Mouse (Mus musculus) stomach, embryonic 16.5 days (tissue): ENCODE data around the gene Prdm12. TPM values are rescaled to one million over a fixed set of nuclear protein-coding genes. Genes with fewer than 3 reads are reported as not detected.

Experiments
- ATAC-seq: fragments of 200-750 bp; cut with Nextera tagmentation; 2 replicates; pipeline ENCODE4 v1.8.0; 2017; ENCODE audit warnings: moderate number of reproducible peaks, moderate TSS enrichment; ENCODE audit not compliant: insufficient read depth, low FRiP score
- H3K27ac ChIP-seq: fragments of 300-500 bp; sonication (generic); 2 replicates; pipeline ENCODE4 v1.5.1; 2014; ENCODE audit warnings: low read length
- H3K27me3 ChIP-seq: fragments of 300-500 bp; sonication (generic); 2 replicates; pipeline ENCODE4 v1.6.1; 2014; ENCODE audit warnings: low read length, control low read depth, mixed read lengths; ENCODE audit not compliant: control insufficient read depth, insufficient read depth
- H3K36me3 ChIP-seq: fragments of 300-500 bp; sonication (generic); 2 replicates; pipeline ENCODE4 v1.6.1; 2014; ENCODE audit warnings: low read length; ENCODE audit not compliant: control insufficient read depth, insufficient read depth
- H3K4me1 ChIP-seq: fragments of 300-500 bp; sonication (generic); 2 replicates; pipeline ENCODE4 v1.6.1; 2014; ENCODE audit warnings: low read length, control low read depth, mixed read lengths; ENCODE audit not compliant: control insufficient read depth, insufficient read depth
- H3K4me2 ChIP-seq: fragments of 300-500 bp; sonication (generic); 2 replicates; pipeline ENCODE4 v1.6.1; 2014; ENCODE audit warnings: low read depth, low read length, mixed read lengths
- H3K4me3 ChIP-seq: fragments of 300-500 bp; sonication (generic); replicated peaks from 2 replicates; pipeline ENCODE4 v1.5.1; 2014; ENCODE audit warnings: mild to moderate bottlenecking, low read length
- H3K9ac ChIP-seq: fragments of 300-500 bp; sonication (generic); 2 replicates; pipeline ENCODE4 v1.6.1; 2014; ENCODE audit warnings: low read length
- H3K9me3 ChIP-seq: fragments of 300-500 bp; sonication (generic); replicated peaks from 2 replicates; pipeline ENCODE4 v1.6.1; 2016; ENCODE audit warnings: low read length, control low read depth; ENCODE audit not compliant: control insufficient read depth
- WGBS: fragments of 180-500 bp; shearing (Covaris S2); extraction: QIAGEN DNeasy Blood & Tissue Kit; methylation state at CpG from one replicate; pipeline ENCODE4 v1.1.7; 2014; 5-methylcytosine and 5-hydroxymethylcytosine counted together
- polyA plus RNA-seq: library from polyadenylated mRNA; unstranded; fragments of >200 nt; fragmentation: Nextera tagmentation; extraction: Ambion mirVana; gene quantifications from 2 replicates; pipeline ENCODE4 v1.2.1, GENCODE M21; 2015

The Prdm12 gene
- polyA plus RNA-seq, 1 experiment from 2014 or later = not detected

DNA sequence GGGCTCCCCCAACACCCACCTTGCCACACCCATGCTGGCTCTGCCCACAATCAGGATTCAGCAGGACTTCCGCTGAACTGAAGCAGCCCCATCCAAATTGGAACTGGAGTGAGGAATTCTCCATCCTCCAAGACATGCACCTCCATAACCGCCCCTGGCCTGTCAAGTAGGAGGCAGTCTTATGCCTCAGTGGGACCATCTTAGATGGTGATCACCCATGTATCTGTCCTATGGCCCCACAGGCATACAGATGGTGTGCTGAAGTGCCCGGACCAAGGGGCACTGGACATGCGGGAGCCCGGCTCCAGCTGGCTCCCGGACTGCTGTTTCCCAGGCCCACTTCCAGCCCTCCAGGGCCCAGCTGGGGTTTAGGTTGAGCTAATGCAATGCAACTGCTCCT lies 20.6 kb upstream of the Prdm12 start:
- H3K9me3 ChIP-seq = 0 out of 2 replicates have a peak, but pooled peaks cover 4% of the 10 kb centered on the region
- ATAC-seq = no peak
- peaks cover 7% of the 10 kb centered on the region for H3K36me3 ChIP-seq
- no peaks in the 10 kb centered on the region for H3K4me1 ChIP-seq
- H3K4me2 ChIP-seq = no peak overlapping the region
- H3K27ac ChIP-seq = no peak overlapping the region
- H3K9ac ChIP-seq = no peak overlapping the region
- H3K27me3 ChIP-seq = no peaks in the 10 kb centered on the region
- 91% methylated on average over 6 of the region's 6 CpGs for WGBS
- H3K4me3 ChIP-seq = no peak overlapping the region

DNA sequence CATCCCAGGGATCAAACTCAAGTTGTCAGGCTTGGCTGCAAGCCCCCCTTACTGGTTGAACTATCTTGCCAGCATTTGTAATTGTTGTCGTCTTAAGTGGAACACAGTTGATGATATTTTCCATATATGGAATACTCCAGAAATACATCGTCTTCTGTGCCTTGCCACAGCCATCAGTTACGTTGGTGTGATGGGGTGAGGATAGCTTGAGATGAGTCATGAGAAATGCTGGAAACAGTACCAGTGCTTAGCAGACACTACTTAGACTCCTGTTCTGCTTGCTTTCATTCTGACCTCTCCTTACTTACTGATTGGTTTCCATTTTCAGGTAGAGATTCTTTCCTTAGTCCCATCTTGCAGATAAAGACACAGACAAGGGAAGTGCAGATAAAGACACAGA lies 6.3 kb upstream of the Prdm12 start:
- 38% methylated on average over 3 of the region's 3 CpGs for WGBS
- ATAC-seq = no peak
- Histone ChIP-seq H3K27ac (no peak overlapping the region), H3K4me2 (no peak overlapping the region), H3K36me3 (no peaks in the 10 kb centered on the region), H3K9ac (no peak overlapping the region), H3K4me3 (no peak overlapping the region), H3K27me3 (peaks cover 70% of the 10 kb centered on the region), H3K9me3 (no peaks in the 10 kb centered on the region), H3K4me1 (peaks cover 11% of the 10 kb centered on the region; the same call in 1 of the 2 replicates)

DNA sequence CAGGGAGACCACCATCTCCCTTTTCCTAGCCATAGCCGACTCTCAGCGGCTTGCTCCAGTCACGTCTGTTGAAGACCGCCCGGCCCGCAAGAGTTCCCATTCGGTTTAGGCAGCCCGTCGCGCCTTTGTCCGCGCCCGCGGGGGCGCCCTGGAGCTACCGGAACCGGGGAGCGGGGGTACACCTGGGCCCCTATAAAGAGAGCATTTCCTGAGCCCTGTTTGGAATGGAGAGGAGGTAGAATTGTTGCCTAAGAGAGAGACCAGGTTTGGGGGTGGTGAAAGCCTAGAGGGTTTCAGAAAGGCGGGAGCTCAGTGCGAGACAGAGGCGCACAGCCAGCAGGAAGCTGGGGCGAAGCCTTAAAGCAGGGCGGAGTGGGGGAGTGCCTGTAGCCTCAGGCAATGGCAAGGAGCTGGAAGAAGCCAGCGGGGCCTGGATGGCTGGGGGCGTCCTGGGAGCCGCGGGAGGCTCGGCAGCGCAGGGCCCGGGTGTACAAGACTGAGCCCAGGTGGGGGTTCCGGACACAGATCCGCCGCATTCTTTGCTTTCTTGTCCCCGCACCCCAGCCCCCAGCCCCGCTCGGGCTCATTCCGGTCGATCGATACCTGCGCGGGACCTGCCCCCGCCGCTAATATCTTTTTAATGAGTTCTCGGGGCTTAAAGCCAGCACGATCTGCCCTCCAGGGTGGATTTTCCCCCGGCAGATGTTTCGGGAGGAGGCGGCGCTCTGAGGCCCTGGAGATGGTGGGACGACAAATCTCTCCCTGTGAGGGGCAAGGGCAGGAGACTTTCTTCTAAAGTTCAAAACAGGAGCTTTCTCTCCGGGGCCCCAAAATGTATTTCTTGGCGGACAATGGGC lies 4.3 kb upstream of the Prdm12 start:
- peaks cover 89% of the 10 kb centered on the region for H3K27me3 ChIP-seq
- H3K9me3 ChIP-seq = no peaks in the 10 kb centered on the region
- H3K9ac ChIP-seq = no peak overlapping the region
- 1% methylated on average over 52 of the region's 52 CpGs for WGBS
- no peak overlapping the region for H3K27ac ChIP-seq
- H3K4me2 ChIP-seq = peak overlapping the region; percentile 27
- H3K36me3 ChIP-seq = no peaks in the 10 kb centered on the region
- peaks cover 11% of the 10 kb centered on the region; the same call in 1 of the 2 replicates for H3K4me1 ChIP-seq
- peak overlapping the region; percentile 22 for H3K4me3 ChIP-seq
- ATAC-seq = no peak

DNA sequence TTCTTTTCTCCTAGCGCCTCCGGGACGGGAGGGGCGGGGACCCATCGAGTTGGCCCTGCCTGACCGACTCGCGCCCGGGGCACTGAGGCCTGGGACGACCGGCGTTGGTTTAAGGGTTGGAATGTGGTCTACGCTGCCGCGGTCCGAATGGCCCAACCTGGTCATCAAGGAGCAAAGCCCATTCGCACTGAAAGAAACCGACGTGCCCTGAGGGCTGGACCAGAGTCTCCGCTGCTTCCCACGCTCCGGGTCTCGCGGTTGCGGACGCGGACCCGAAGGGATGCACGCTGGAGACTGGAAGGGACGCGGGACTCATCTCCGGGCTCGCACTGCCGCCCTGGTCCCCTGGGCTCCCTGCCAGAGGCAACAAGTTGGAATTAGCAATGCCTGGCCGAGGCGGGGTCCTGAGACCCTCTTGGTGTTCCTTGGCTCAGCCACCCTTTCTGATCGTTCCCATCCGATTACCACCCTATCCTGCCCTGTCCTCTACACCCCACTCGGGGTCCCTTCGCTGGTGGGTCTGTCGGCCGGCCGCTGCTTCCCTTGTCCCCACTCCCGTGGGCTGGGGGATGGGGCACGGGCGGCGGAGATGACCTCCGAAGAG lies 3.6 kb upstream of the Prdm12 start:
- H3K27me3 ChIP-seq = peaks cover 92% of the 10 kb centered on the region
- no peaks in the 10 kb centered on the region for H3K9me3 ChIP-seq
- no peak overlapping the region for H3K27ac ChIP-seq
- H3K4me3 ChIP-seq = peak overlapping the region; percentile 22
- H3K36me3 ChIP-seq = no peaks in the 10 kb centered on the region
- under 1% methylated on average over 48 of the region's 48 CpGs for WGBS
- peaks cover 11% of the 10 kb centered on the region; the same call in 1 of the 2 replicates for H3K4me1 ChIP-seq
- H3K4me2 ChIP-seq = 0 out of 2 replicates have a peak overlapping the region, but pooled peaks have one; percentile 5
- ATAC-seq = no peak
- no peak overlapping the region for H3K9ac ChIP-seq

DNA sequence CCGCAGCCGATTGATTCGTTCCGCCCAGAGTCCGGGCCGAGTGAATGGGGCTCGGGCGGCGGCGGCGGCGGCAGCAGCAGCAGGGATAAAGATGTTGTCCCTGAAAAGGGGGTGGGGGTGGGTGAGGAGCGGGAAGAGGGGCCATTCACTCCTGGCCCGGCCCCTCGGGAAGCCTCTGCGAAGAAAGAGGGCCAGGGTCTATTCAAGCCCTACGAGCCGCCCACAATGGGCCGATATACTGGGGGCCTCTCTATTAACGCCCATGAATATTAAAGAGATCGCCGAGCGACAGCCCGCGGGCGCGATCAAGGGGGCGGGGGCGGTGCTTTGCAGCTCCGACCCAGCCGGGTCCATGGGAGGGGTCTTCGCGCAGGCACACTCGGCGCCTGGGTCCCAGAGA lies 3.1 kb upstream of the Prdm12 start:
- Histone ChIP-seq H3K9ac (no peak overlapping the region), H3K27ac (no peak overlapping the region), H3K27me3 (peaks cover 93% of the 10 kb centered on the region), H3K4me3 (no peak overlapping the region; the same call in 1 of the 2 replicates), H3K4me2 (peak overlapping the region; percentile 14; the same call in 1 of the 2 replicates), H3K36me3 (no peaks in the 10 kb centered on the region), H3K4me1 (peaks cover 11% of the 10 kb centered on the region; the same call in 1 of the 2 replicates), H3K9me3 (no peaks in the 10 kb centered on the region)
- no peak for ATAC-seq
- WGBS = 1% methylated on average over 35 of the region's 35 CpGs

DNA sequence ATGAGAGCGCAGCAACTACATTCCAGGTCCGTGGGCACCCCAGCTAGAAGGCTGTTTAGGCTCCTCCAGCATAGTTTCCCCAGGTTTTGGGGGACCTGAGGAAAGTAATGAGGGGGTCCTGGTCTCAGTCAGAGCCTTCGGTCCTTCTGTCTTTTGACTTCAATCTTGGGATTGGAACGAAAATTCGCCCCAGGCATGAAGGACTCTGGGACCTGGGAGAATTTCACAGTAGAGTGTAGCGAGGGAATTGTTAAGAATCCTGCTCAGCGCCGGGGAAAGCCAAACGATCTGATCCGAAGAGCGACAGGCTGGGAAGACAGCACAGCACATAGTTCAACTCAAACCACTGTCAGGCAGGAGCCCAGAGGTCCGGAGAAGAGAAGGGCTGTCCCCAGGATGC lies 2.5 kb upstream of the Prdm12 start:
- Histone ChIP-seq H3K9ac (no peak overlapping the region), H3K27ac (no peak overlapping the region), H3K4me2 (no peak overlapping the region), H3K9me3 (no peaks in the 10 kb centered on the region), H3K36me3 (no peaks in the 10 kb centered on the region), H3K4me3 (no peak overlapping the region), H3K27me3 (peaks cover 94% of the 10 kb centered on the region), H3K4me1 (peaks cover 11% of the 10 kb centered on the region; the same call in 1 of the 2 replicates)
- WGBS = 2% methylated on average over 12 of the region's 12 CpGs
- no peak for ATAC-seq

DNA sequence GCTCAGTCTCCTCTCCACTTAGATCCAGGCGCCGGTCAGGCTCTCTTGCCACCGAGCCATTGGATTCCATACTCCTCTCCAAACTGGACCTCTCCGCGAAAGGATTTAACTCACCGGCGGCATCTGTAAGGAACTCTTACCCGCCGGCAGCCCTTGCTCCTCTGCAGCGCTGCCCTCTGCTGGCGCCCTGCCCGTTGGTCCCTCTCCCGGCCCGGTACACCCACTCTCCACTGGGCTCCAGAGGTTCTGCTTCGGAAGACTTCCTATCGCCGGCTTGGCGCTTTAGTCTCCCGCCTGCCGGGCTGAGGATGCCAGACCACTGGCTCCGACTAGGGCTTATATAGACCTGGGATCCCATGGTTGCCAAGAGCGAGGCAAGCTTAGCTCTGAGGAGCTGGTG lies 2.0 kb upstream of the Prdm12 start:
- H3K27ac ChIP-seq = no peak overlapping the region
- WGBS = 0% methylated on average over 22 of the region's 22 CpGs
- no peaks in the 10 kb centered on the region for H3K36me3 ChIP-seq
- H3K4me2 ChIP-seq = no peak overlapping the region
- ATAC-seq = no peak
- H3K4me1 ChIP-seq = peaks cover 11% of the 10 kb centered on the region; the same call in 1 of the 2 replicates
- H3K4me3 ChIP-seq = no peak overlapping the region
- H3K9ac ChIP-seq = no peak overlapping the region
- peaks cover 96% of the 10 kb centered on the region for H3K27me3 ChIP-seq
- H3K9me3 ChIP-seq = no peaks in the 10 kb centered on the region

DNA sequence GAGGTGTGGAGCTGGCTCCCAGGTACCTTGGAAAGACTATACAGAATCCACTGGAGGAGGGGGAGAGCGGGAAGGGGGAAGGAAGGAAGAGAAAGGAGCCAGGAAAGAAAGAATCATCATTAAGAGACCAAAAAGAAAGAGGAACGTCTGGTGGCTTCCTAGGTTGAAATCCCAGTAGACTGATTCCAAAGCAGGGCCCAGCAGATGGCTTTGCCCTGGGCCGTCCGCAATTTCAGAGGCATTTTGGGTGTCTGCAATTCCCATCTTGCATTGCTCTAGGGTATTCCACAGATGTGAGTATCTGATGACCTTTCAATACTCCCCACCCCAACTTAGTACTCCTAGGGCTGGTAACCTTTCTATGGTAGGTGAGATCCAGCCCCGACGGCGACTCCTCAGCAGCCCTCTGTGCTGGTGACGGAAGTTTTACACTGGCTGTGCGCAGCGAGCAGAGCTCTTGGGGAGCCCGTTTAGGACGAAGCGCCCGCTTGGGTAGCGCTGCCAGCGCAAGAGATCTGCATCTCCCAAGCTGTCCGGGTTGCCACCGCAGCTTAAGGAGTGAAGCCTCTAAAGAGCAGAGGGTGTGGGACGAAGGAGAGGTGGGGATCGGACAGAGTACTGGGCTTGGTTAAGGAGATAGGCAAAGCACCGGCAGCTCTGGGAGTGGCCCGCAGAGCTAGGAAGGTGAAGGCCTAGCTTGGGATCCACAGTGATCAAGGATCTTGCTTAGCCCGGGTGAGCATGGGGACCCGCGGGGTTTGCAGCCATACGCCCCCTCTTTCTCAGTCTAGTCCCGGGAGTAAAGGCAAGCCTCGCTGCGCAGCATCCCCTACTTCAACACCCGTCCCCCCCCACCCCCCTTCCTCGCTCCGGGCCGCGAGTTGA lies 1.0 kb upstream of the Prdm12 start:
- Histone ChIP-seq H3K9me3 (no peaks in the 10 kb centered on the region), H3K4me3 (no peak overlapping the region), H3K27ac (no peak overlapping the region), H3K9ac (no peak overlapping the region), H3K36me3 (no peaks in the 10 kb centered on the region), H3K27me3 (peaks cover 96% of the 10 kb centered on the region), H3K4me2 (no peak overlapping the region), H3K4me1 (peaks cover 11% of the 10 kb centered on the region; the same call in 1 of the 2 replicates)
- ATAC-seq = no peak
- under 1% methylated on average over 34 of the region's 34 CpGs for WGBS
